Mouse (Mus musculus) embryonic facial prominence, embryonic 10.5 days (tissue): ENCODE measurements around the gene Tnk2. TPM values are rescaled to one million over a fixed set of nuclear protein-coding genes. Genes with fewer than 3 reads are reported as not detected.

Experiments
- DNase-seq: peaks from one replicate; pipeline ENCODE4 v3.0.0-alpha.2; 2017; ENCODE audit warnings: low spot score
- H3K27ac ChIP-seq: fragments of 300-500 bp; sonication (generic); replicated peaks from 2 replicates; pipeline ENCODE4 v1.5.1; 2016; ENCODE audit warnings: mild to moderate bottlenecking
- H3K27me3 ChIP-seq: fragments of 300-500 bp; sonication (generic); replicated peaks from 2 replicates; pipeline ENCODE4 v1.6.1; 2016; ENCODE audit warnings: low read depth, mild to moderate bottlenecking; ENCODE audit not compliant: poor library complexity, severe bottlenecking
- H3K36me3 ChIP-seq: fragments of 300-500 bp; sonication (generic); replicated peaks from 2 replicates; pipeline ENCODE4 v1.6.1; 2016; ENCODE audit warnings: mild to moderate bottlenecking, moderate library complexity
- H3K4me1 ChIP-seq: fragments of 300-500 bp; sonication (generic); 2 replicates; pipeline ENCODE4 v1.6.1; 2016
- H3K4me3 ChIP-seq: fragments of 300-500 bp; sonication (generic); 2 replicates; pipeline ENCODE4 v1.5.1; 2016; ENCODE audit warnings: mild to moderate bottlenecking, moderate library complexity
- H3K9me3 ChIP-seq: fragments of 300-500 bp; sonication (generic); 2 replicates; pipeline ENCODE4 v1.6.1; 2016; ENCODE audit warnings: mild to moderate bottlenecking
- WGBS: fragments of 180-500 bp; shearing (Covaris S2); methylation state at CpG from one replicate; pipeline ENCODE4 v1.1.7; 2016; 5-methylcytosine and 5-hydroxymethylcytosine counted together
- polyA plus RNA-seq: library from polyadenylated mRNA; unstranded; fragments of >200 nt; fragmentation: Nextera tagmentation; extraction: Ambion mirVana; gene quantifications from 2 replicates; pipeline ENCODE4 v1.2.1, GENCODE M21; 2016

Gene Tnk2
- polyA plus RNA-seq, 1 experiment from 2014 or later: 8.7 TPM

- peak; percentile 74 for DNase-seq
- Histone ChIP-seq H3K4me3 (no peak overlapping the region), H3K27ac (no peak overlapping the region), H3K9me3 (no peaks in the 10 kb centered on the region), H3K27me3 (no peaks in the 10 kb centered on the region), H3K36me3 (no peaks in the 10 kb centered on the region), H3K4me1 (no peaks in the 10 kb centered on the region; the same call in 1 of the 2 replicates)
- 7% methylated on average over 9 of the region's 9 CpGs for WGBS
Measured at GRCm38 (mm10) chr16:32689501-32689900, 45.8 kb downstream of the Tnk2 start.

GRCm38 (mm10) chr16:32696841-32697464, 53.3 kb downstream of the Tnk2 start:
- Histone ChIP-seq H3K27ac (no peak overlapping the region), H3K4me3 (no peak overlapping the region), H3K9me3 (no peaks in the 10 kb centered on the region), H3K4me1 (no peaks in the 10 kb centered on the region), H3K36me3 (no peaks in the 10 kb centered on the region), H3K27me3 (no peaks in the 10 kb centered on the region)
- 51% methylated on average over 7 of the region's 7 CpGs for WGBS
- no peak for DNase-seq

GRCm38 (mm10) chr16:32697665-32698446, 54.2 kb downstream of the Tnk2 start:
- Histone ChIP-seq H3K27me3 (no peaks in the 10 kb centered on the region), H3K36me3 (no peaks in the 10 kb centered on the region), H3K4me1 (no peaks in the 10 kb centered on the region), H3K27ac (no peak overlapping the region), H3K4me3 (no peak overlapping the region), H3K9me3 (no peaks in the 10 kb centered on the region)
- no peak for DNase-seq
- WGBS: 88% methylated on average over 22 of the region's 22 CpGs

GRCm38 (mm10) chr16:32698550-32698949, 54.9 kb downstream of the Tnk2 start:
- DNase-seq: no peak
- Histone ChIP-seq H3K4me1 (0 out of 2 replicates have a peak, but pooled peaks cover 2% of the 10 kb centered on the region), H3K36me3 (no peaks in the 10 kb centered on the region), H3K9me3 (no peaks in the 10 kb centered on the region), H3K4me3 (no peak overlapping the region), H3K27me3 (no peaks in the 10 kb centered on the region), H3K27ac (no peak overlapping the region)
- 32% methylated on average over 7 of the region's 7 CpGs for WGBS

GRCm38 (mm10) chr16:32703312-32703912, 59.7 kb downstream of the Tnk2 start:
- H3K27ac ChIP-seq: no peak overlapping the region

GRCm38 (mm10) chr16:32705606-32706005, 61.9 kb downstream of the Tnk2 start:
- no peak for DNase-seq
- Histone ChIP-seq H3K27me3 (no peaks in the 10 kb centered on the region), H3K36me3 (no peaks in the 10 kb centered on the region), H3K9me3 (peaks cover 3% of the 10 kb centered on the region; the same call in 1 of the 2 replicates), H3K4me3 (no peak overlapping the region), H3K4me1 (peaks cover 33% of the 10 kb centered on the region), H3K27ac (no peak overlapping the region)
- 96% methylated on average over 3 of the region's 3 CpGs for WGBS

More at GRCm38 (mm10) chr16:32703312-32703912, 59.7 kb downstream of the Tnk2 start:
- peaks cover 3% of the 10 kb centered on the region; the same call in 1 of the 2 replicates for H3K9me3 ChIP-seq
- H3K4me1 ChIP-seq: peaks cover 25% of the 10 kb centered on the region
- DNase-seq: no peak
- H3K4me3 ChIP-seq: no peak overlapping the region
- 66% methylated on average over 9 of the region's 9 CpGs for WGBS
- no peaks in the 10 kb centered on the region for H3K27me3 ChIP-seq
- no peaks in the 10 kb centered on the region for H3K36me3 ChIP-seq

- DNase-seq: no peak
- no peaks in the 10 kb centered on the region for H3K27me3 ChIP-seq
- peaks cover 44% of the 10 kb centered on the region for H3K4me1 ChIP-seq
- H3K27ac ChIP-seq: no peak overlapping the region
- no peak overlapping the region for H3K4me3 ChIP-seq
- peaks cover 3% of the 10 kb centered on the region; the same call in 1 of the 2 replicates for H3K9me3 ChIP-seq
- H3K36me3 ChIP-seq: no peaks in the 10 kb centered on the region
- 65% methylated on average over 17 of the region's 17 CpGs for WGBS
Measured at GRCm38 (mm10) chr16:32707111-32707823, 63.6 kb downstream of the Tnk2 start.

GRCm38 (mm10) chr16:32707824-32708456, 64.3 kb downstream of the Tnk2 start:
- WGBS: 76% methylated on average over 9 of the region's 9 CpGs
- no peak for DNase-seq
- Histone ChIP-seq H3K27ac (no peak overlapping the region), H3K27me3 (no peaks in the 10 kb centered on the region), H3K9me3 (peaks cover 3% of the 10 kb centered on the region; the same call in 1 of the 2 replicates), H3K36me3 (no peaks in the 10 kb centered on the region), H3K4me3 (no peak overlapping the region), H3K4me1 (peaks cover 44% of the 10 kb centered on the region)

- Histone ChIP-seq H3K9me3 (peaks cover 3% of the 10 kb centered on the region; the same call in 1 of the 2 replicates), H3K27me3 (no peaks in the 10 kb centered on the region), H3K4me3 (no peak overlapping the region), H3K36me3 (no peaks in the 10 kb centered on the region), H3K4me1 (peaks cover 42% of the 10 kb centered on the region), H3K27ac (no peak overlapping the region)
- no peak for DNase-seq
- WGBS: 87% methylated on average over 10 of the region's 10 CpGs
Measured at GRCm38 (mm10) chr16:32708457-32709033, 64.9 kb downstream of the Tnk2 start.

GRCm38 (mm10) chr16:32709116-32709515, 65.4 kb downstream of the Tnk2 start:
- H3K36me3 ChIP-seq: no peaks in the 10 kb centered on the region
- peaks cover 40% of the 10 kb centered on the region for H3K4me1 ChIP-seq
- peaks cover 3% of the 10 kb centered on the region; the same call in 1 of the 2 replicates for H3K9me3 ChIP-seq
- no peak for DNase-seq
- no peak overlapping the region for H3K27ac ChIP-seq
- H3K27me3 ChIP-seq: no peaks in the 10 kb centered on the region
- H3K4me3 ChIP-seq: no peak overlapping the region
- WGBS: 89% methylated on average over 8 of the region's 8 CpGs

GRCm38 (mm10) chr16:32710426-32711070, 66.9 kb downstream of the Tnk2 start:
- DNase-seq: no peak
- Histone ChIP-seq H3K4me3 (no peak overlapping the region), H3K27ac (no peak overlapping the region; the same call in 1 of the 2 replicates), H3K27me3 (0 out of 2 replicates have a peak, but pooled peaks cover 3% of the 10 kb centered on the region), H3K4me1 (peaks cover 39% of the 10 kb centered on the region), H3K9me3 (peaks cover 2% of the 10 kb centered on the region; the same call in 1 of the 2 replicates), H3K36me3 (no peaks in the 10 kb centered on the region)
- 66% methylated on average over 14 of the region's 14 CpGs for WGBS
